Mouse (Mus musculus): Measurements from ENCODE around the gene Kctd12.

The Kctd12 gene

DNA sequence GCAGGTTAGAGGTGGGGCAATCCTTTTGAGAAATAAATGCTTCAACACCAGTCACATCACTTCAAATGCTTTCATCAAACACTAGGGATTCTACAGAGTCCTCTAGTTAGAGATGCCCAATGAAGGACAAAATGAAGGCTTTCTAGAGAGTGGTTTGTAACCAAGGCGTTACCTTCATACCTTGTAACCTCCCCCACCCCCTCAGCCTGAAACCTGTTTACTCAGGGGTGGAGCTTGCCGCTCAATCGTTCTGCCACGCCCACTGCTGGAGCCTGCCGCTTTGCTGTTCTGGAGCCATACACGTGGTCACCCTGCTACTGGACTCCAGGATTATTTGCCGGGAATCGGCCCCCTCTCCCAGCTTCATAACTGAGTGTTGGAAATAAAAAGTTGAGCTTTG, 28.9 kb downstream of the Kctd12 start:
- no peak for DNase-seq

DNA sequence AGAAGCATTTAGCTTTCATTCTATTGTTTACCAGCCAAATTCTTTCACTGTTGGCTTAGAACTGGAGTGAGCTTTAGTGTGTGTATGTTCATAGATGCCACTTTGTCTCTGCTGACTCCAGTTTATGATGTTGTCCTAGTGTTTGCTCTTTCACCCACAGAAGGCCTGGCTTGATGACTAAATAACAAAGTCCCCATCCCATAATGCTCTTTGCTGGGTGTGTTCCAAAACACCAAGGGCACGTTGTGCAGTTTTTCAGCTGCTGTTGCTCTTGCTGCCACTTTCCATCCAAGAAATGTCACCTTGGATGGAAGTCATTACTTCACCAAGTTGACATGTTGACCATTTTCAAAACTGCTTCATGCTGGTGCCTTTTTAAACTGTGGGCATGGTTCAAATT, 30.5 kb downstream of the Kctd12 start:
- no peak for DNase-seq

DNA sequence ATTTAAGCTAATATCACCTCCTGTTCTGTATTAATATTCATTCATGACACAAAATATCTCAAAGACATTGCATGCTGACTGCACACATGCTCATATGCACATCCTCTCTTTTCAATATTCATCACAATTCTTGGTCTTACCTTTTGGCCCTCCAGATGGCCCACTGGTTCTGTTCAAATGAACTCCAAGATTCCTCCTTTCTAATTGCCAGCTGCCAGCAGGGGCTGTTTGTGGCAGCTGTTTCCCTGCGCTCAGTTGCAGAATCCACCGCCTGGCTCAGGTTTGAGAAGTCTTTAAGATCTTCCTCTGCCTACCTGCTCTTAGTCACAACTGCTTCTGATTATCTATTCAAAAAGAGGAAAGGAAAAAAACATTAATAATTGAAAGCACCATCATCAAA, 34.6 kb downstream of the Kctd12 start:
- no peak for DNase-seq

- no peak for DNase-seq
Measured at GRCm38 (mm10) chr14:102942222-102942843, 40.1 kb downstream of the Kctd12 start.

DNA sequence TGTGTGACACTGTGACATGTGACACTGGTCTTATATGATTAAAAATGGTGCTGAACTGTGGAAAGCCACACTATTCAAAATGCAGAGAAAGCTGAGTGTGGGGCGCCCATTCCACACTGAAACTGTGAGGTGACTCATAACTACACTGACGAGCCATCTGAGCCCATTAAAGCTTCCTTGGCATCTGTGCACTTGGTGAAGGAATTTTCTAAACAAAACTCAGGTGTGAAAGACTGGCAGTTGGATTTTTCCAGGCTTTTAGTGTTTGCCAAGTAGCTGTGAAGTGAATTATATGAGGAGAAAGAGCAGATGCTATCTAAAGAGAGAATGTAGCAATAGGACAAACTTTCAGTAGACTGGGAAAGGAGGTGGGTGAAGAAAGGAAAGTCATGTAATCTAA, 47.6 kb downstream of the Kctd12 start:
- no peak for DNase-seq

- no peak for DNase-seq
Measured at GRCm38 (mm10) chr14:102930933-102931332, 51.5 kb downstream of the Kctd12 start.

DNA sequence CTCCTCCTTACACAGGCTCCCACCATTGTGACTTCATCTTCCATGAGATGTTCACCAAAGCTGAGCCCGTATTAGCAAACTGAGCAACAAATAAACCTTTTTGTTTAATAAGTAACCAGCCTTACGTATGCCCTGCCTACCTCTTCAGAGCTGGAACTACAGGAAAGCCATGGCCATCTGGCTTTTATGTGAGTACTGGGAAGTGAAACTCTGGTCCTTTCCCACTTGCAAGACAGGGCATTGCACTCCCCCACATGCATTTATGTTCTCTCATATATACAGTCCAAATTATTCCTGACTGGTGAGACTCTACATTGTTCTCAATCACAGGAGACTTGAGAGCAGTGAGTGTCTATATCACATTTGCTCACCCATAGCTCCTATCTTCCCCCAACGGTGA, 52.9 kb downstream of the Kctd12 start:
- no peak for DNase-seq

GRCm38 (mm10) chr14:102927847-102928466, 54.5 kb downstream of the Kctd12 start:
- DNase-seq: no peak
